Mouse (Mus musculus) C2C12 (cell line): ENCODE results near the gene Rufy2.

ENCODE experiments used
- CTCF ChIP-seq: IDR thresholded peaks from one replicate; pipeline ENCODE4 v1.5.1; 2011; ENCODE audit not compliant: control insufficient read depth, insufficient read depth, insufficient read length
- MYOG ChIP-seq: IDR thresholded peaks from one replicate; pipeline ENCODE4 v1.6.1; 2011; ENCODE audit not compliant: control insufficient read depth, insufficient read length; ENCODE audit errors: extremely low read depth

DNA sequence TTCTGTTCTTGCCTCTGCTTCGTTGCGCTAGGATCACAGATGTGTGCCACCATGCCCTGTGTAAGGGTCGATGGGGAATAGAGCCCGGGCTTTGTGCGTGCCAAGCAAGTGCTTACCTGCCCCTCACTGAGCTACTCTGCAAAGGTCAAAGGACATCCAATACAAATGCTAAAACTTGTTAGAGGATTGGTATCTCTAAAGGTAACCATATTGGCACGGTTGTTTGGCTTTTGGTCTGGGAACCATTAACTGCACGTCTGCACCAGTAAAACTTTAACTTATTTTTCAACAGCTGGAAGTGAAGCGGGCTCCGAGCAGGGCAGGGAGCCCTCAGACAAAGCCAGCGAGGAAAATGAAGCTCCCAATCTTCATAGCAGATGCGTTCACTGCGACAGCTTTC is 81.2 kb downstream of the Rufy2 start:
- no peak for TF ChIP-seq CTCF
- TF ChIP-seq MYOG, result no peak
